3 mouse cellular contexts compared by ENCODE assay signal in the genomic region with DNA sequence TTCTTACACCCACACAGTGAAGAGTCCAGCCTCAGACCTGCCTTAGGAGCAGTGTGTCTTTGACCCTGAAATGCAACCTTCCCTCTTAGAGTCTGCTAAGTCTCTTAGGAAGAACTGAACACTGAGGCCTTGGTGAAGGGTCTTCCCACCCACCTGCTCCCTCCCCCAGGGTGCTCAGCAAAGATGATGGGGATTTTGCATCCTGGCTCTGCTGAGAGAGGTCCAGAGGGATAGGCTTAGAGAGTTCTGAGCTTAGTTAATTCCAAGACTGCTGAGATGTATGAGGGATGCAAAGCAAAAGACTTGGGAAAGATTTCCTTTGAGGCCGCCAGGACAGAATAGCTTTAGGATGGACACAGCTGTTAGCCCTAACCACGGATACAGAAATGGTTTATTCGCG.
"Had no signal": no experiment of that assay in that cellular context is flagged by ENCODE, and none has a peak within 500 bp of the region (broad histone marks: within the 10 kb centered on the region; RNA-seq: fewer than 3 reads in every experiment).

No protein-coding gene starts in this region.

- H3K36me3 ChIP-seq: liver, embryonic 13.5 days had no signal

- DNase-seq: liver, embryonic 13.5 days; thymus, postnatal 25 days had no signal

- H3K4me1 ChIP-seq: liver, embryonic 13.5 days had no signal

- H3K9me3 ChIP-seq: liver, embryonic 13.5 days had no signal

- H3K27ac ChIP-seq: liver, embryonic 13.5 days had no signal

- H3K4me3 ChIP-seq: liver, embryonic 13.5 days had no signal

- H3K9ac ChIP-seq: liver, embryonic 13.5 days had no signal

- H3K4me2 ChIP-seq: liver, embryonic 13.5 days; midbrain, embryonic 11.5 days had no signal
